Mouse (Mus musculus): ENCODE measurements at regions not wholly inside any gene's neighbourhood (a gene's known extent, or its start where the extent isn't known, plus 50 kb on each side); places are given as distances from the start of the nearest gene placed in this dataset.

GRCm38 (mm10) chr1:61139984-61140648 lies 162.4 kb downstream of the Icos start:
- WGBS, result 29% methylated on average over 10 of the region's 10 CpGs
- Histone ChIP-seq H3K4me2 (ENCODE audit: low read length) (peak overlapping the region; percentile 54), H3K4me1 (ENCODE audit: control insufficient read depth, insufficient read depth, low read length) (peaks cover 51% of the 10 kb centered on the region)

GRCm38 (mm10) chr1:61140870-61141591 lies 163.3 kb downstream of the Icos start:
- DNase-seq (no peak), ATAC-seq (ENCODE audit: low FRiP score, low TSS enrichment) (no peak)
- Histone ChIP-seq H3K27me3 (ENCODE audit: control insufficient read depth, insufficient read depth, low read length) (no peaks in the 10 kb centered on the region), H3K27ac (replicated peaks; ENCODE audit: low read depth, low read length) (no peak overlapping the region), H3K4me3 (replicated peaks; ENCODE audit: low read depth, low read length) (no peak overlapping the region), H3K4me2 (ENCODE audit: low read length) (no peak overlapping the region), H3K9me3 (ENCODE audit: control insufficient read depth, low read length) (no peaks in the 10 kb centered on the region), H3K4me1 (ENCODE audit: control insufficient read depth, insufficient read depth, low read length) (peaks cover 60% of the 10 kb centered on the region), H3K9ac (replicated peaks; ENCODE audit: low read length) (no peak overlapping the region), H3K36me3 (ENCODE audit: control insufficient read depth, insufficient read depth, low read length) (no peaks in the 10 kb centered on the region)
- WGBS, result 33% methylated on average over 9 of the region's 9 CpGs

More at GRCm38 (mm10) chr1:61139984-61140648, 162.4 kb downstream of the Icos start:
- H3K27me3 ChIP-seq (ENCODE audit: control insufficient read depth, insufficient read depth, low read length), result no peaks in the 10 kb centered on the region
- peak overlapping the region; percentile 80 for H3K27ac ChIP-seq (replicated peaks; ENCODE audit: low read depth, low read length)
- no peaks in the 10 kb centered on the region for H3K9me3 ChIP-seq (ENCODE audit: control insufficient read depth, low read length)
- no peak overlapping the region for H3K9ac ChIP-seq (replicated peaks; ENCODE audit: low read length)
- ATAC-seq (ENCODE audit: low FRiP score, low TSS enrichment) (peak; percentile 53; the same call in 1 of the 2 replicates), DNase-seq (no peak)
- no peak overlapping the region for H3K4me3 ChIP-seq (replicated peaks; ENCODE audit: low read depth, low read length)
- no peaks in the 10 kb centered on the region for H3K36me3 ChIP-seq (ENCODE audit: control insufficient read depth, insufficient read depth, low read length)

- Histone ChIP-seq H3K9ac (replicated peaks; ENCODE audit: low read length) (no peak overlapping the region), H3K4me1 (ENCODE audit: control insufficient read depth, insufficient read depth, low read length) (peaks cover 60% of the 10 kb centered on the region), H3K4me3 (replicated peaks; ENCODE audit: low read depth, low read length) (no peak overlapping the region), H3K27me3 (ENCODE audit: control insufficient read depth, insufficient read depth, low read length) (no peaks in the 10 kb centered on the region), H3K27ac (replicated peaks; ENCODE audit: low read depth, low read length) (no peak overlapping the region), H3K4me2 (ENCODE audit: low read length) (no peak overlapping the region), H3K36me3 (ENCODE audit: control insufficient read depth, insufficient read depth, low read length) (no peaks in the 10 kb centered on the region), H3K9me3 (ENCODE audit: control insufficient read depth, low read length) (no peaks in the 10 kb centered on the region)
- no peak for DNase-seq
- no peak for ATAC-seq (ENCODE audit: low FRiP score, low TSS enrichment)
- WGBS, result 47% methylated on average over 2 of the region's 2 CpGs
These were observed 163.8 kb downstream of the Icos start for GRCm38 (mm10) chr1:61141592-61141930.

- DNase-seq (no peak), ATAC-seq (ENCODE audit: low FRiP score, low TSS enrichment) (no peak)
- 56% methylated on average over 9 of the region's 9 CpGs for WGBS
- Histone ChIP-seq H3K36me3 (ENCODE audit: control insufficient read depth, insufficient read depth, low read length) (no peaks in the 10 kb centered on the region), H3K9ac (replicated peaks; ENCODE audit: low read length) (no peak overlapping the region), H3K4me1 (ENCODE audit: control insufficient read depth, insufficient read depth, low read length) (peaks cover 60% of the 10 kb centered on the region), H3K27me3 (ENCODE audit: control insufficient read depth, insufficient read depth, low read length) (no peaks in the 10 kb centered on the region), H3K27ac (replicated peaks; ENCODE audit: low read depth, low read length) (no peak overlapping the region), H3K9me3 (ENCODE audit: control insufficient read depth, low read length) (no peaks in the 10 kb centered on the region), H3K4me3 (replicated peaks; ENCODE audit: low read depth, low read length) (no peak overlapping the region), H3K4me2 (ENCODE audit: low read length) (no peak overlapping the region)
These were observed 164.2 kb downstream of the Icos start for GRCm38 (mm10) chr1:61141952-61142351.

- ATAC-seq (ENCODE audit: low FRiP score, low TSS enrichment), result no peak
These were observed 165.5 kb downstream of the Icos start for GRCm38 (mm10) chr1:61143030-61143753.

GRCm38 (mm10) chr1:61143754-61144066 lies 166.0 kb downstream of the Icos start:
- Histone ChIP-seq H3K4me1 (ENCODE audit: control insufficient read depth, insufficient read depth, low read length) (peaks cover 56% of the 10 kb centered on the region), H3K9me3 (ENCODE audit: control insufficient read depth, low read length) (no peaks in the 10 kb centered on the region), H3K4me3 (replicated peaks; ENCODE audit: low read depth, low read length) (no peak overlapping the region), H3K4me2 (ENCODE audit: low read length) (peak overlapping the region; percentile 23; the same call in 1 of the 2 replicates), H3K27ac (replicated peaks; ENCODE audit: low read depth, low read length) (peak overlapping the region; percentile 60), H3K9ac (replicated peaks; ENCODE audit: low read length) (0 out of 2 replicates have a peak overlapping the region, but pooled peaks have one; percentile 10), H3K27me3 (ENCODE audit: control insufficient read depth, insufficient read depth, low read length) (no peaks in the 10 kb centered on the region), H3K36me3 (ENCODE audit: control insufficient read depth, insufficient read depth, low read length) (no peaks in the 10 kb centered on the region)
- 15% methylated on average over 8 of the region's 8 CpGs for WGBS
- ATAC-seq (ENCODE audit: low FRiP score, low TSS enrichment) (no peak), DNase-seq (peak; percentile 61)

More at GRCm38 (mm10) chr1:61143030-61143753, 165.5 kb downstream of the Icos start:
- Histone ChIP-seq H3K4me2 (ENCODE audit: low read length) (peak overlapping the region; percentile 23), H3K27me3 (ENCODE audit: control insufficient read depth, insufficient read depth, low read length) (no peaks in the 10 kb centered on the region), H3K36me3 (ENCODE audit: control insufficient read depth, insufficient read depth, low read length) (no peaks in the 10 kb centered on the region), H3K9me3 (ENCODE audit: control insufficient read depth, low read length) (no peaks in the 10 kb centered on the region), H3K4me1 (ENCODE audit: control insufficient read depth, insufficient read depth, low read length) (peaks cover 59% of the 10 kb centered on the region), H3K4me3 (replicated peaks; ENCODE audit: low read depth, low read length) (no peak overlapping the region), H3K27ac (replicated peaks; ENCODE audit: low read depth, low read length) (peak overlapping the region; percentile 60), H3K9ac (replicated peaks; ENCODE audit: low read length) (no peak overlapping the region)
- peak; percentile 54 for DNase-seq
- 7% methylated on average over 14 of the region's 14 CpGs for WGBS

GRCm38 (mm10) chr1:61145013-61145412 lies 167.3 kb downstream of the Icos start:
- 55% methylated on average over 4 of the region's 4 CpGs for WGBS
- H3K27ac ChIP-seq (replicated peaks; ENCODE audit: low read depth, low read length), result no peak overlapping the region
- H3K4me1 ChIP-seq (ENCODE audit: control insufficient read depth, insufficient read depth, low read length), result peaks cover 49% of the 10 kb centered on the region

GRCm38 (mm10) chr1:61145572-61145971 lies 167.8 kb downstream of the Icos start:
- ATAC-seq (ENCODE audit: low FRiP score, low TSS enrichment) (0 out of 2 replicates have a peak, but pooled peaks have one; percentile 31), DNase-seq (no peak)
- Histone ChIP-seq H3K9ac (replicated peaks; ENCODE audit: low read length) (no peak overlapping the region), H3K27ac (replicated peaks; ENCODE audit: low read depth, low read length) (no peak overlapping the region), H3K27me3 (ENCODE audit: control insufficient read depth, insufficient read depth, low read length) (no peaks in the 10 kb centered on the region), H3K9me3 (ENCODE audit: control insufficient read depth, low read length) (no peaks in the 10 kb centered on the region), H3K4me2 (ENCODE audit: low read length) (no peak overlapping the region), H3K36me3 (ENCODE audit: control insufficient read depth, insufficient read depth, low read length) (no peaks in the 10 kb centered on the region), H3K4me3 (replicated peaks; ENCODE audit: low read depth, low read length) (no peak overlapping the region), H3K4me1 (ENCODE audit: control insufficient read depth, insufficient read depth, low read length) (peaks cover 43% of the 10 kb centered on the region)
- WGBS, result 53% methylated on average over 7 of the region's 7 CpGs

More at GRCm38 (mm10) chr1:61145013-61145412, 167.3 kb downstream of the Icos start:
- H3K9me3 ChIP-seq (ENCODE audit: control insufficient read depth, low read length), result no peaks in the 10 kb centered on the region
- no peaks in the 10 kb centered on the region for H3K36me3 ChIP-seq (ENCODE audit: control insufficient read depth, insufficient read depth, low read length)
- no peak overlapping the region for H3K9ac ChIP-seq (replicated peaks; ENCODE audit: low read length)
- ATAC-seq (ENCODE audit: low FRiP score, low TSS enrichment), result no peak
- no peak overlapping the region for H3K4me3 ChIP-seq (replicated peaks; ENCODE audit: low read depth, low read length)
- no peaks in the 10 kb centered on the region for H3K27me3 ChIP-seq (ENCODE audit: control insufficient read depth, insufficient read depth, low read length)
- no peak overlapping the region for H3K4me2 ChIP-seq (ENCODE audit: low read length)
- DNase-seq, result no peak
